Mouse (Mus musculus) Muller cell, postnatal 12 days (primary cell): ENCODE results near the gene Ncapd2.

ENCODE experiments used
- DNase-seq: peaks from one replicate; pipeline ENCODE4 v3.0.0-alpha.2; 2015; ENCODE audit errors: inconsistent ontology term

Ncapd2 gene

DNA sequence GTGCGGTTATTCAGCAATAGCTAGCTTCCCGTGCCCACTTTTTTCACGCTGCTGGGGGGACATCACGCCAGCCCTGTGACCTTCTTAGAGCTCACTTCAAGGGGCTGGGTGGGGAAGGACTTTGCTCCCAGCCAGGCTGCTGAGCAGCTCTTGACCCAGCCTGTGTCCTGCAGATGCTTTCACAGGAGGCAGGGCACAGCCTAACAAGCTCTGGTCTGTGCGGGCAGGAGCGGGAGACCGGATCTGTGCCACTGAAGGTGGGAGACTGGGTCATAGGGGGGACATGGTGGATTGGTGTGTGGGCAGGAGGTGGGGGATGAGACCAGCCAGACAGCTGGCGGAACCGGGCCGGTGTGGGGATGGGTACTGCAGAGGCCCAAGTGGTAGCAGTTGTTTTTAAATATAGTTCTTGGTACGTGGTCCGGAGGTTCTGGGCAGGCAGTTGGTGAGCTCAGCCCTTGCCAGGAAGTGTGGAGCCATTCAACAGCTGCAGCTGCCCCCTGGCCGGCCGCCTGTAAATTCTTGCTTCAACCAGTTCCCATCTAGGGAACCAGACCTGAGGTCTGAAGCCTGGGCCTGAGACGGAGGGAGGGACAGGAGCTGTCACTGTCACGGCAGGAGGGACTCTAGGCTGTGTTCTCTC, 42.5 kb downstream of the Ncapd2 start:
- peak; percentile 82 for DNase-seq

GRCm38 (mm10) chr6:125148251-125148925, 43.1 kb downstream of the Ncapd2 start:
- DNase-seq = peak; percentile 50

DNA sequence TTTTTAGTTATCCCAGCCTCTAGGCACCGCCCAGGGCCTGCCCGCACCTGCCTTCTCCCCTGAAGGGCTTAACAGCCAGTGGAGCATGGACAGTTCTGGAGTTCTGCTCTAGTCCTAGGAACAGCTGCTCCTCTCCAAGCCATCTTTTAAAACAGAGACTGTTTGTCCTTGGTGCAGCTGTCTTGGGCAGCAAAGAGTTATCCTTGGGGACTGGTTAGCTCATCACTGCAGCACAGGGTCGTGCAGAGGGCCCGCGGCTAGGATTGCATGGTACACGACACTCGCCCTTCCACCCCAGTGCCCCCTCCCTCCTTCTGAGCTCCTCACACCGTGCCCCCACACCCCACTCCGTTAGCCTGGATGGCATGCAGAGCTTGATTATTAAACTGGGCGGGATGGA, 44.2 kb downstream of the Ncapd2 start:
- no peak for DNase-seq

DNA sequence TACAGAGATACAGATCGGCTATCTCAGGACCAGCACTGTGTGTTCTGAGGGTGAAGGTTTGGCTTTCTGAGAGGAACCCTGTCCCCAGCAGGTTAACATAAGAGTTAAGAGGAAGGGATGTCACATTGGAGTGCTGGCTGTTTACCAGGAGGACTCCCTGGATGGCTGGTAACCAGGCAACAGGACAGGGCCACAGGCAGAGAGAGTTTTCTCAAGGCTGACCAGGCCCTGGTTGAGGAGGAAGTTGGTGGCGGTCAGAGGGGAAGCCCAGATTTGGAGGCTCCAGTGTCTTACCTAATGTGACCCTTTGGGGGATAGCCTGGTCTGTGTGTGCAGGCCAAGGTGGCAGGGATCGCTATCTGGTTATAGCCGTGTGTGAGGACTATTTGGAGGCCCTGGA, 44.7 kb downstream of the Ncapd2 start:
- DNase-seq = peak; percentile 26

DNA sequence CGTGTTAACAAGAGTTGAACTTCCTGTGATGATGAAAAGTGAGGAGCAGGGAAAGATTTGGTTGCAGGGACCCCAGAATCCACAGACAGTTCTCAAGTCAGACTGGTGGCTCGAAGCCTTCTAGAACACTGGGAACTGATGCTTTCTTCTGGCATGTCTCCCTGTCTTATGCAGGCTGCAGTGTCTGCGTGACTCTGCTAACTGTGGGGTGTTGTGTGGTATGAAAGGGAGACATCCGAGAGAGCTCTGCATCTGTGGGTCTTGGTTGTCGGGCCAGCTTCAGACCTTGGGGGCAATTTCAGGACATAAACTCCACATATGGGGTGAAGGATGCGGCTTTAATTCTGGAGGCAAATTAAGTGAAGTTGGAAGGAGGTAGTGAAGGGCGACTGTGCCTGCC, 45.4 kb downstream of the Ncapd2 start:
- DNase-seq = no peak

DNA sequence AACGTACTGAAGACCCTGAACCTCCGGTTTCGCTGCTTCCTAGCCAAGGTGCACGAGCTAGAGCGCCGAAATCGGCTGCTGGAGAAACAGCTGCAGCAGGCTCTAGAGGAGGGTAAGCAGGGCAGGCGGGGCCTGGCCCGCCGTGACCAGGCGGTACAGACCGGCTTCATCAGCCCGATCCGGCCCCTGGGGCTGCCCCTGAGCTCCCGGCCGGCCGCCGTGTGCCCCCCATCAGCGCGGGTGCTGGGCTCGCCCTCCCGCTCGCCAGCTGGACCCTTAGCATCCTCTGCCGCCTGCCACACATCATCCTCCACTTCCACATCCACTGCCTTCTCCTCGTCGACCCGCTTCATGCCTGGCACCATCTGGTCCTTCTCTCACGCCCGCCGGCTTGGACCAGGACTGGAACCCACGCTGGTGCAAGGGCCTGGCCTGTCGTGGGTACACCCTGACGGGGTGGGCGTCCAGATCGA, 46.0 kb downstream of the Ncapd2 start:
- no peak for DNase-seq

DNA sequence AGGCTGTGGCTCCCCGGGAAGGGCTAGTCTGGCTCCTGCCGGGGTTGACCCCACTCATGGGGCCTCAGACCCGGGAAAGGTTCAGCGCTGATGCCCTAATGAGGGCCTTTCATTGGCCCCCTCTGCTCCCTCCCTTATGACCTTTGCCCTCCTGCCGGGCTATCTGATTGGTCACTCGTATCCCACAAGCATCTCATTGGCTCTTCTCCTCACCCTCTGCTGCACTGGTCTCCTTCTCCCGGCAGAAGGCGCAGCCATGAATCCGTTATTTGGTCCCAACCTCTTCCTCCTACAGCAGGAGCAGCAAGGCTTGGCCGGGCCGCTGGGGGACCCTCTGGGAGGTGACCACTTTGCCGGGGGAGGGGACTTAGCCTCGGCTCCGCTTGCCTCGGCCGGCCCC, 46.5 kb downstream of the Ncapd2 start, which contains the start of gene Iffo1:
Iffo1 (plus strand) TSS at position 241 of the 400 bp plus-strand sequence.
- peak; percentile 93 for DNase-seq

DNA sequence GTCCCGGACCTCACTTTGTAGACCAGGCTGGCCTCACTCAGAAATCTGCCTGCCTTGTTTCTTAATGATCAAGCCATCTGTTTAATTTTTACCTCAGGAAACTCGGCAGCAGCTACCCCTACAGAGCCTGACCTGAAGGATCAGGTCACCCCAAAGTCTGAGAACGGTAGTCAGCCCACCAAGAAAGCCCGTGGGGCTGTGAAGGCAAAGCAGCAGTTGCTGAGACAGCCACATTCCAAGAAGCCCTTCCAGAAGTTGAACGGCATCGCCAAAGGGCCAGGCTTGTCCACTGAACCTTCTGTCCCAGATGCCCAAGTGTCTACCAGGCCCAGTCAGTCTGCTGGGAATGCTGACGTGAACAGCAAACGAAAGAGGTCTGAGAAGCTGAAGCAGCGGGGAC, 47.6 kb downstream of the Ncapd2 start:
- no peak for DNase-seq

GRCm38 (mm10) chr6:125143128-125143527, 48.4 kb downstream of the Ncapd2 start:
- DNase-seq = no peak

GRCm38 (mm10) chr6:125142436-125142835, 49.1 kb downstream of the Ncapd2 start:
- DNase-seq = no peak

DNA sequence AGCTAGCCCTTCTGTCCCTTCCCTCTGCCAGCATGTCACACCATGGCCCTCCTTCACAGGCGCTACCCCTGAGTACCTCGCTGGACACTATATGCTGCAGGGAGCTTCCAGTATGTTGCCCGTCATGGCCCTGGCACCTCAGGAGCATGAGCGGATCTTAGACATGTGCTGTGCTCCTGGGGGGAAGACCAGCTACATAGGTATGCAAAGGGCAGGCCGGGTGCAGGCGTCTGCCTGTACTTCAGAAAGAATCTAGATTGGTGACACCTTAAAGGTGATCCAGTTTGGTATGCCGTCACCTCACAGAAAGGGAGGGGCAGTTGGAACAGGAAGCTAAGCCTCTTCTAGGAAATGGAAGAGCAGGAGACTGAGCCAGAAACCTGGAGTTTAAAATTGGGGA, 51.8 kb downstream of the Ncapd2 start:
- DNase-seq = no peak

GRCm38 (mm10) chr6:125137002-125137671, 54.4 kb downstream of the Ncapd2 start:
- peak; percentile 28 for DNase-seq

- DNase-seq = no peak
Measured at GRCm38 (mm10) chr6:125132470-125132869, 59.0 kb downstream of the Ncapd2 start.

DNA sequence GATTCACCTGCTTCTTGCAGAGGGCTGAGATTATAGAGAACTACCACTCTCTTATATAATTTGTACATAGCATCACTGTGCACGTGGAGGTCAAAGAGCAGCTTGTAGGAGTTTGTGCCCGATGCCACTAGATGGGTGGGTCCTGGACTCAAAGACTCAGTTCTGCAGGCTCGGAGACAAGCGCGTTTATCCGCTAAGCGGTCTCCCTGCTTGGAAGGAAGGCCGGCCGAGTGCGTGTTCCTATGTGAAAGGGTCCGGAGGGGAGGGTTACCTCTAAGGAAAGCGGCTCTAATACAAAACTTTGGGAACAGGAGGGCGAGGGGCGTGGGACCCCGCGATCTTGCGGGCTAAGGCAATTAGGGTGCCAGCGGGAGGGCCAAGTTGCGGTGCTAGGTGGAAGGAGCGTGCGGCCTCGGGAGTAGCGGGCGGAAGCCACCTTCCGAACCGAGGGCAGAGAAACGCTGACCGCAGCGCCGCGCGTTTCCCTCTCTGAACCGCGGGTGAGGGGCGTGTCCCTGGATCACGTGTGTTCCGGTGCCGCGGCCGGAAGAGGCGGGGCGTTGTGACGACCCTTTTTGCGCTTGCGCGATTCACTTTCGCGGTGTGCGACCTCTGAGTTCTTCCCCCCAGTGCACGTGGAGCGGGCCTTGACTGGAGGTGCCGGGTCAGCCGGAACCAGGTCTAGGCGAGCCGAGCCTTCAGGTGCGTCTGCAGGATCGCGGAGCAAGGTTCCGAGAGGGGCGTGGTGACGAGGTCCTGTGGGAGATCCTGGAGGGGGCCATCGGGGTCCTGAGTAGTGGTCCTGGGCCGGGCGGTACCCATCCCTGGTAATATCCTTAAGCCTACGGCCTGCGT, 60.0 kb downstream of the Ncapd2 start, which contains the start of gene Nop2:
Nop2 (plus strand) TSS at position 608 of the 855 bp plus-strand sequence.
- peak; percentile 96 for DNase-seq

DNA sequence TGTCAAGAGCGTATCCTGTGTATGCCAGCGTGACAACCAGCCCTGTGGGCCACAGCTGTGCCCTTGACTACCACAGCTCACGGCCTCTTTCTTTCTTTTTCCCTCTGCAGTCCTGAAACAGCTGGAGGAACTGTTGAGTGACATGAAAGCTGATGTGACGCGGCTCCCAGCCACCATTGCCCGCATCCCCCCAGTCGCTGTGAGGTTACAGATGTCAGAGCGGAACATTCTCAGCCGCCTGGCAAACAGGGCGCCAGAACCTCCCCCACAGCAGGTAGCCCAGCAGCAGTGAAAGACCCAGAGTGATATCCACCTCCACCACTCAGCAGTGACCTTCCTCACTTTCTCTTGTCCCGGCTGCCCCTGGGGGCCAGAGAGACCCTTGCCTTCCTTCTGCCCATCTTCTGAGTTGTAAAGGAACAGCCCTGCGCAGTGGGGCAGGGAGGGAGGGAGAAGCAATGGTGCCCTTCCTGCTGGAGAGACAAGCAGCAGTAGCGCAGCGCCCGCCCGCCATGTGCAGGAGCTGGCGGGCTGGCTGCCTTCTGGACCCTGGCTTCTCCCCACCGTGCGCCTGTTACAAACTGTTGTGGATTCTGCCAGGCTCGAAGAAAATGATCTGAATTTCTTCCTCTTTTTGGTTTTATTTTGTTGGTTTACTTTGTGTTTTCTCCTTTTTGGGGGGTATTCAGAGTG, 61.6 kb downstream of the Ncapd2 start:
- no peak for DNase-seq

DNA sequence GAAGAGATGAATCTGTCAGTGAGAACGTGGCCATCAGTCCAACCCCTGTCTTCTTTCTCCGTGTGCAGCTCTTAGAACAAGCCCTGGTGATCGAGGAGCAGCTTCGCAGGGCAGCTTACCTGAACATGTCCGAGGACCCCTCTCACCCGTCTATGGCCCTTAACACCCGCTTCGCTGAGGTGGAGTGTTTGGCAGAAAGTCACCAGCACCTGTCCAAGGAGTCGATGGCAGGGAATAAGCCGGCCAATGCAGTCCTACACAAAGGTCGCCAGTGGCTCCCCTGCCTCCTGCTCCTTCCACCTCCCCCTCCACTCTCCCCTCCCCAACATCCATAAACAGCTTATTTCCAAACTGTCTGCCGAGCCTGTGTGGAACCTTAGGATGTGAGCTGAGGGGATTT, 62.8 kb downstream of the Ncapd2 start:
- DNase-seq = no peak

- no peak for DNase-seq
Measured at GRCm38 (mm10) chr6:125119387-125119786, 72.1 kb downstream of the Ncapd2 start.
